Mouse (Mus musculus): ENCODE results near the gene Rpe. TPM values are rescaled to one million over a fixed set of nuclear protein-coding genes. Genes with fewer than 3 reads are reported as not detected.
A peak's percentile ranks its signal among the peaks of the same experiment; 100 is the strongest.

Gene Rpe
- polyA plus RNA-seq (2012; rRNA removed) = 6.7 and 7.0 TPM in 2 replicates

- peak within 1 kb of the TSS; percentile 82 for H3K27ac ChIP-seq (ENCODE audit: control insufficient read depth, insufficient read depth, low read depth, low read length)
- TF ChIP-seq CTCF (IDR thresholded peaks at IDR 0.05; ENCODE audit: control insufficient read depth, insufficient read depth, insufficient replicate concordance, low read depth, low read length) (0 out of 2 replicates have a peak, but pooled peaks have one; percentile 1), POLR2A (IDR thresholded peaks at IDR 0.05; ENCODE audit: control insufficient read depth, low read depth, low read length) (peak; percentile 91)
These were observed at the start of gene Rpe for GRCm38 (mm10) chr1:66700693-66701575. TSS of gene Rpe (plus strand) at chr1:66700831.

GRCm38 (mm10) chr1:66655119-66655746 lies 45.4 kb upstream of the Rpe start:
- H3K27me3 ChIP-seq (ENCODE audit: control insufficient read depth, insufficient read depth, low read length) = no peaks in the 10 kb centered on the region
- no peak overlapping the region for H3K27ac ChIP-seq (ENCODE audit: control insufficient read depth, insufficient read depth, low read depth, low read length)
- TF ChIP-seq CTCF (IDR thresholded peaks at IDR 0.05; ENCODE audit: control insufficient read depth, insufficient read depth, insufficient replicate concordance, low read depth, low read length) (no peak), POLR2A (IDR thresholded peaks at IDR 0.05; ENCODE audit: control insufficient read depth, low read depth, low read length) (no peak)
- no peak overlapping the region for H3K4me3 ChIP-seq (ENCODE audit: control insufficient read depth, low read depth, low read length)
- no peaks in the 10 kb centered on the region for H3K36me3 ChIP-seq (ENCODE audit: control insufficient read depth, insufficient read depth, low read length)
- no peaks in the 10 kb centered on the region for H3K4me1 ChIP-seq (ENCODE audit: control insufficient read depth, insufficient read depth, low read length)

More at GRCm38 (mm10) chr1:66700693-66701575, at the start of gene Rpe:
- H3K36me3 ChIP-seq (ENCODE audit: control insufficient read depth, insufficient read depth, low read length) = no peaks in the 10 kb centered on the region
- no peaks in the 10 kb centered on the region for H3K27me3 ChIP-seq (ENCODE audit: control insufficient read depth, insufficient read depth, low read length)
- no peaks in the 10 kb centered on the region; the same call in none of the 2 replicates for H3K4me1 ChIP-seq (ENCODE audit: control insufficient read depth, insufficient read depth, low read length)
- H3K4me3 ChIP-seq (ENCODE audit: control insufficient read depth, low read depth, low read length) = peak within 1 kb of the TSS; percentile 97

GRCm38 (mm10) chr1:66655747-66656119 lies 44.9 kb upstream of the Rpe start:
- Histone ChIP-seq H3K4me1 (ENCODE audit: control insufficient read depth, insufficient read depth, low read length) (no peaks in the 10 kb centered on the region), H3K36me3 (ENCODE audit: control insufficient read depth, insufficient read depth, low read length) (no peaks in the 10 kb centered on the region), H3K4me3 (ENCODE audit: control insufficient read depth, low read depth, low read length) (no peak overlapping the region), H3K27me3 (ENCODE audit: control insufficient read depth, insufficient read depth, low read length) (no peaks in the 10 kb centered on the region), H3K27ac (ENCODE audit: control insufficient read depth, insufficient read depth, low read depth, low read length) (no peak overlapping the region)
- TF ChIP-seq CTCF (IDR thresholded peaks at IDR 0.05; ENCODE audit: control insufficient read depth, insufficient read depth, insufficient replicate concordance, low read depth, low read length) (no peak), POLR2A (IDR thresholded peaks at IDR 0.05; ENCODE audit: control insufficient read depth, low read depth, low read length) (no peak)

- H3K4me1 ChIP-seq (ENCODE audit: control insufficient read depth, insufficient read depth, low read length) = no peaks in the 10 kb centered on the region
- no peaks in the 10 kb centered on the region for H3K36me3 ChIP-seq (ENCODE audit: control insufficient read depth, insufficient read depth, low read length)
- H3K27me3 ChIP-seq (ENCODE audit: control insufficient read depth, insufficient read depth, low read length) = no peaks in the 10 kb centered on the region
- H3K4me3 ChIP-seq (ENCODE audit: control insufficient read depth, low read depth, low read length) = no peak overlapping the region
- TF ChIP-seq POLR2A (IDR thresholded peaks at IDR 0.05; ENCODE audit: control insufficient read depth, low read depth, low read length) = no peak
- no peak for TF ChIP-seq CTCF (IDR thresholded peaks at IDR 0.05; ENCODE audit: control insufficient read depth, insufficient read depth, insufficient replicate concordance, low read depth, low read length)
- no peak overlapping the region for H3K27ac ChIP-seq (ENCODE audit: control insufficient read depth, insufficient read depth, low read depth, low read length)
These were observed 29.2 kb upstream of the Rpe start for GRCm38 (mm10) chr1:66671475-66671874.

- peaks cover 4% of the 10 kb centered on the region; the same call in 1 of the 2 replicates for H3K4me1 ChIP-seq (ENCODE audit: control insufficient read depth, insufficient read depth, low read length)
- no peak overlapping the region for H3K27ac ChIP-seq (ENCODE audit: control insufficient read depth, insufficient read depth, low read depth, low read length)
- no peaks in the 10 kb centered on the region for H3K27me3 ChIP-seq (ENCODE audit: control insufficient read depth, insufficient read depth, low read length)
- H3K4me3 ChIP-seq (ENCODE audit: control insufficient read depth, low read depth, low read length) = no peak overlapping the region
- TF ChIP-seq CTCF (IDR thresholded peaks at IDR 0.05; ENCODE audit: control insufficient read depth, insufficient read depth, insufficient replicate concordance, low read depth, low read length) (no peak), POLR2A (IDR thresholded peaks at IDR 0.05; ENCODE audit: control insufficient read depth, low read depth, low read length) (no peak)
- no peaks in the 10 kb centered on the region for H3K36me3 ChIP-seq (ENCODE audit: control insufficient read depth, insufficient read depth, low read length)
These were observed 27.8 kb upstream of the Rpe start for GRCm38 (mm10) chr1:66672812-66673211.

- TF ChIP-seq CTCF (IDR thresholded peaks at IDR 0.05; ENCODE audit: control insufficient read depth, insufficient read depth, insufficient replicate concordance, low read depth, low read length) = no peak
- no peak for TF ChIP-seq POLR2A (IDR thresholded peaks at IDR 0.05; ENCODE audit: control insufficient read depth, low read depth, low read length)
- Histone ChIP-seq H3K36me3 (ENCODE audit: control insufficient read depth, insufficient read depth, low read length) (no peaks in the 10 kb centered on the region), H3K4me3 (ENCODE audit: control insufficient read depth, low read depth, low read length) (peak overlapping the region; percentile 5; the same call in 1 of the 2 replicates), H3K27me3 (ENCODE audit: control insufficient read depth, insufficient read depth, low read length) (no peaks in the 10 kb centered on the region), H3K4me1 (ENCODE audit: control insufficient read depth, insufficient read depth, low read length) (peaks cover 6% of the 10 kb centered on the region), H3K27ac (ENCODE audit: control insufficient read depth, insufficient read depth, low read depth, low read length) (no peak overlapping the region)
These were observed 22.7 kb upstream of the Rpe start for GRCm38 (mm10) chr1:66677928-66678327.

GRCm38 (mm10) chr1:66678662-66679061 lies 22.0 kb upstream of the Rpe start:
- H3K4me1 ChIP-seq (ENCODE audit: control insufficient read depth, insufficient read depth, low read length) = peaks cover 6% of the 10 kb centered on the region
- H3K27ac ChIP-seq (ENCODE audit: control insufficient read depth, insufficient read depth, low read depth, low read length) = no peak overlapping the region
- TF ChIP-seq POLR2A (IDR thresholded peaks at IDR 0.05; ENCODE audit: control insufficient read depth, low read depth, low read length) (no peak), CTCF (IDR thresholded peaks at IDR 0.05; ENCODE audit: control insufficient read depth, insufficient read depth, insufficient replicate concordance, low read depth, low read length) (no peak)
- no peaks in the 10 kb centered on the region for H3K36me3 ChIP-seq (ENCODE audit: control insufficient read depth, insufficient read depth, low read length)
- H3K27me3 ChIP-seq (ENCODE audit: control insufficient read depth, insufficient read depth, low read length) = no peaks in the 10 kb centered on the region
- H3K4me3 ChIP-seq (ENCODE audit: control insufficient read depth, low read depth, low read length) = no peak overlapping the region

Measured in testis, adult 2 months (tissue).